Mouse (Mus musculus): ENCODE data around the gene Hist1h2aa.

Gene Hist1h2aa

GRCm38 (mm10) chr13:23946254-23946653 lies 12.0 kb downstream of the Hist1h2aa start:
- DNase-seq (ENCODE audit: low spot score), result no peak

GRCm38 (mm10) chr13:23949484-23950246 lies 15.4 kb downstream of the Hist1h2aa start:
- no peak for DNase-seq (ENCODE audit: low spot score)

GRCm38 (mm10) chr13:23950928-23951327 lies 16.7 kb downstream of the Hist1h2aa start:
- DNase-seq (ENCODE audit: low spot score), result no peak

GRCm38 (mm10) chr13:23959776-23960175 lies 25.5 kb downstream of the Hist1h2aa start:
- no peak for DNase-seq (ENCODE audit: low spot score)

- no peak for DNase-seq (ENCODE audit: low spot score)
Observed at GRCm38 (mm10) chr13:23964909-23965308, 30.6 kb downstream of the Hist1h2aa start.

- DNase-seq (ENCODE audit: low spot score), result no peak
Observed at GRCm38 (mm10) chr13:23971870-23972269, 37.6 kb downstream of the Hist1h2aa start.

- DNase-seq (ENCODE audit: low spot score), result no peak
Observed at GRCm38 (mm10) chr13:23972271-23972670, 38.0 kb downstream of the Hist1h2aa start.

Data from testis, postnatal 10 days (tissue).